Mouse (Mus musculus) stomach, embryonic 14.5 days (tissue): ENCODE measurements at regions not wholly inside any gene's neighbourhood (a gene's known extent, or its start where the extent isn't known, plus 50 kb on each side); places are given as distances from the start of the nearest gene placed in this dataset.

Source experiments
- ATAC-seq: fragments of 200-750 bp; cut with Nextera tagmentation; 2 replicates; pipeline ENCODE4 v1.8.0; 2017; ENCODE audit warnings: low read depth, moderate TSS enrichment; ENCODE audit not compliant: insufficient number of reproducible peaks, insufficient read depth, low FRiP score
- H3K27ac ChIP-seq: fragments of 300-500 bp; sonication (generic); 2 replicates; pipeline ENCODE4 v1.5.1; 2014; ENCODE audit warnings: mild to moderate bottlenecking, low read length, moderate library complexity, mixed read lengths
- H3K27me3 ChIP-seq: fragments of 300-500 bp; sonication (generic); 2 replicates; pipeline ENCODE4 v1.6.1; 2014; ENCODE audit warnings: low read length, control low read depth, mixed read lengths; ENCODE audit not compliant: control insufficient read depth, insufficient read depth
- H3K36me3 ChIP-seq: fragments of 300-500 bp; sonication (generic); 2 replicates; pipeline ENCODE4 v1.6.1; 2014; ENCODE audit warnings: mild to moderate bottlenecking, control low read depth, low read length, moderate library complexity, mixed read lengths; ENCODE audit not compliant: control insufficient read depth, insufficient read depth
- H3K4me1 ChIP-seq: fragments of 300-500 bp; sonication (generic); 2 replicates; pipeline ENCODE4 v1.6.1; 2014; ENCODE audit warnings: low read length, control low read depth, mixed read lengths; ENCODE audit not compliant: control insufficient read depth, insufficient read depth
- H3K4me2 ChIP-seq: fragments of 300-500 bp; sonication (generic); replicated peaks from 2 replicates; pipeline ENCODE4 v1.6.1; 2014; ENCODE audit warnings: low read depth, low read length, control low read depth
- H3K4me3 ChIP-seq: fragments of 300-500 bp; sonication (generic); 2 replicates; pipeline ENCODE4 v1.5.1; 2014; ENCODE audit warnings: low read depth, low read length, control low read depth
- H3K9ac ChIP-seq: fragments of 300-500 bp; sonication (generic); replicated peaks from 2 replicates; pipeline ENCODE4 v1.6.1; 2014; ENCODE audit warnings: low read depth, mild to moderate bottlenecking, control low read depth, low read length, moderate library complexity, mixed read lengths
- H3K9me3 ChIP-seq: fragments of 300-500 bp; sonication (generic); 2 replicates; pipeline ENCODE4 v1.6.1; 2016; ENCODE audit warnings: low read depth, low read length, control low read depth; ENCODE audit not compliant: control insufficient read depth
- WGBS: fragments of 180-500 bp; shearing (Covaris S2); extraction: QIAGEN DNeasy Blood & Tissue Kit; methylation state at CpG from one replicate; pipeline ENCODE4 v1.1.7; 2014; 5-methylcytosine and 5-hydroxymethylcytosine counted together

GRCm38 (mm10) chr4:70160525-70161224, 249.6 kb downstream of the Cdk5rap2 start:
- WGBS = 85% methylated on average over 1 of the region's 1 CpGs
- no peak overlapping the region for H3K4me3 ChIP-seq
- no peaks in the 10 kb centered on the region for H3K9me3 ChIP-seq

GRCm38 (mm10) chr4:70160062-70160461, 250.2 kb downstream of the Cdk5rap2 start:
- ATAC-seq = no peak
- no peak overlapping the region for H3K4me2 ChIP-seq

More at GRCm38 (mm10) chr4:70160525-70161224, 249.6 kb downstream of the Cdk5rap2 start:
- H3K36me3 ChIP-seq = no peaks in the 10 kb centered on the region
- H3K27me3 ChIP-seq = no peaks in the 10 kb centered on the region
- no peaks in the 10 kb centered on the region for H3K4me1 ChIP-seq
- no peak overlapping the region for H3K9ac ChIP-seq
- no peak for ATAC-seq
- H3K27ac ChIP-seq = no peak overlapping the region
- H3K4me2 ChIP-seq = no peak overlapping the region

GRCm38 (mm10) chr4:70153179-70153578, 257.1 kb downstream of the Cdk5rap2 start:
- no peaks in the 10 kb centered on the region for H3K36me3 ChIP-seq
- 51% methylated on average over 3 of the region's 3 CpGs for WGBS
- no peak overlapping the region for H3K4me2 ChIP-seq
- no peak overlapping the region for H3K9ac ChIP-seq
- H3K4me3 ChIP-seq = no peak overlapping the region
- no peak; the same call in 1 of the 2 replicates for ATAC-seq
- H3K9me3 ChIP-seq = no peaks in the 10 kb centered on the region
- H3K4me1 ChIP-seq = no peaks in the 10 kb centered on the region
- H3K27ac ChIP-seq = no peak overlapping the region
- no peaks in the 10 kb centered on the region for H3K27me3 ChIP-seq

More at GRCm38 (mm10) chr4:70160062-70160461, 250.2 kb downstream of the Cdk5rap2 start:
- Histone ChIP-seq H3K9me3 (no peaks in the 10 kb centered on the region), H3K4me3 (no peak overlapping the region), H3K36me3 (no peaks in the 10 kb centered on the region), H3K9ac (no peak overlapping the region), H3K4me1 (no peaks in the 10 kb centered on the region), H3K27ac (no peak overlapping the region), H3K27me3 (no peaks in the 10 kb centered on the region)
- 89% methylated on average over 1 of the region's 1 CpGs for WGBS

GRCm38 (mm10) chr4:70109011-70109410, 301.2 kb downstream of the Cdk5rap2 start:
- Histone ChIP-seq H3K27ac (no peak overlapping the region), H3K4me2 (no peak overlapping the region), H3K36me3 (no peaks in the 10 kb centered on the region), H3K27me3 (no peaks in the 10 kb centered on the region), H3K9ac (no peak overlapping the region), H3K4me3 (no peak overlapping the region), H3K4me1 (no peaks in the 10 kb centered on the region), H3K9me3 (no peaks in the 10 kb centered on the region)
- no peak for ATAC-seq

- H3K27ac ChIP-seq = no peak overlapping the region
- no peaks in the 10 kb centered on the region for H3K9me3 ChIP-seq
- no peak overlapping the region for H3K4me2 ChIP-seq
- WGBS = 82% methylated on average over 2 of the region's 2 CpGs
- H3K27me3 ChIP-seq = no peaks in the 10 kb centered on the region
- H3K9ac ChIP-seq = no peak overlapping the region
- no peak for ATAC-seq
- no peaks in the 10 kb centered on the region for H3K4me1 ChIP-seq
- H3K36me3 ChIP-seq = no peaks in the 10 kb centered on the region
- no peak overlapping the region for H3K4me3 ChIP-seq
Measured at GRCm38 (mm10) chr4:70105776-70106175, 304.5 kb downstream of the Cdk5rap2 start.

GRCm38 (mm10) chr4:70097353-70097752, 312.9 kb downstream of the Cdk5rap2 start:
- 76% methylated on average over 3 of the region's 3 CpGs for WGBS
- ATAC-seq = no peak
- no peaks in the 10 kb centered on the region for H3K36me3 ChIP-seq
- H3K27ac ChIP-seq = no peak overlapping the region
- H3K9me3 ChIP-seq = no peaks in the 10 kb centered on the region
- no peaks in the 10 kb centered on the region for H3K4me1 ChIP-seq
- H3K9ac ChIP-seq = no peak overlapping the region
- H3K4me3 ChIP-seq = no peak overlapping the region
- H3K27me3 ChIP-seq = no peaks in the 10 kb centered on the region
- no peak overlapping the region for H3K4me2 ChIP-seq

- Histone ChIP-seq H3K4me3 (no peak overlapping the region), H3K27me3 (no peaks in the 10 kb centered on the region), H3K27ac (no peak overlapping the region), H3K4me1 (no peaks in the 10 kb centered on the region), H3K9ac (no peak overlapping the region), H3K36me3 (no peaks in the 10 kb centered on the region), H3K9me3 (no peaks in the 10 kb centered on the region), H3K4me2 (no peak overlapping the region)
- ATAC-seq = no peak
Measured at GRCm38 (mm10) chr4:70078206-70078605, 332.0 kb downstream of the Cdk5rap2 start.

- 71% methylated on average over 1 of the region's 1 CpGs for WGBS
- Histone ChIP-seq H3K4me1 (no peaks in the 10 kb centered on the region), H3K4me3 (no peak overlapping the region), H3K27me3 (no peaks in the 10 kb centered on the region), H3K9ac (no peak overlapping the region), H3K9me3 (no peaks in the 10 kb centered on the region), H3K27ac (no peak overlapping the region), H3K36me3 (no peaks in the 10 kb centered on the region), H3K4me2 (no peak overlapping the region)
- no peak for ATAC-seq
Measured at GRCm38 (mm10) chr4:70062516-70062915, 347.7 kb downstream of the Cdk5rap2 start.
